Mouse (Mus musculus) olfactory bulb, adult 2 months (tissue): ENCODE data around the gene Chmp2a.

Experiments
- CTCF ChIP-seq: fragments of 200-500 bp; IDR thresholded peaks from 2 replicates; pipeline ENCODE4 v1.5.1; 2012; ENCODE audit warnings: low read depth, mild to moderate bottlenecking, low read length, moderate library complexity; ENCODE audit not compliant: insufficient read depth
- POLR2A ChIP-seq: fragments of 200-500 bp; IDR thresholded peaks from 2 replicates; pipeline ENCODE4 v1.6.1; 2012; ENCODE audit warnings: mild to moderate bottlenecking, low read depth, low read length, moderate library complexity; ENCODE audit not compliant: insufficient read depth

GRCm38 (mm10) chr7:13013671-13014070 is 20.9 kb downstream of the Chmp2a start:
- TF ChIP-seq POLR2A (no peak), CTCF (no peak)
